Mouse (Mus musculus): ENCODE results near the gene Safb.

- no peak for TF ChIP-seq CTCF (IDR thresholded peaks at IDR 0.05; ENCODE audit: low read depth, low read length)
- no peak for TF ChIP-seq POLR2A (IDR thresholded peaks at IDR 0.05; ENCODE audit: extremely low read depth, insufficient read depth, low read length)
These were observed 38.7 kb upstream of the Safb start for GRCm38 (mm10) chr17:56545945-56546344.

Measured in liver, adult 2 months (tissue).